Mouse (Mus musculus): ENCODE results near the gene Tmem161a. TPM values are rescaled to one million over a fixed set of nuclear protein-coding genes. Genes with fewer than 3 reads are reported as not detected.
A peak's percentile ranks its signal among the peaks of the same experiment; 100 is the strongest.

The Tmem161a gene
- polyA plus RNA-seq, 1 experiment from 2014 or later, result 67.7 TPM

DNA sequence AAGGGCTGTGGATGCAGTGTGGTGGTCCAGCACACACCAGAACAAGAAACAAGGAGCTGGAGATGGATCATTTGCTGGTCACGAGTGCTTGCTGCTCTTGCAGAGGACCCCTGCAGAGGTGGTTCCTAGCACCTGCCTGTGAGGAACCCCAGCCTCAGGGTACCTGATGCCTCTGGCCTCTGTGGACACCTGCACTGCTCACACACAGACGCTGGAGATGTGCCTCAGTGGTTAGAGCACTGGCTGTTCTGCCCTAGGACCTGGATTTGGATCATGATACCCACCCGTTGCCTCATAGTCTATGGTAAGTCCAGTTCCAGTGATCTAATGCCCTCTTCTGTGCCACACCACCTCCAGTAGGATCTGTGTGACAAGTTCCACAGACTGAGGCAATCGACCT lies 35.6 kb upstream of the Tmem161a start:
- ATAC-seq, result no peak
- Histone ChIP-seq H3K4me3 (replicated peaks; ENCODE audit: low read length) (no peak overlapping the region), H3K27me3 (replicated peaks; ENCODE audit: control insufficient read depth, insufficient read depth, low read length) (no peaks in the 10 kb centered on the region), H3K9me3 (ENCODE audit: control insufficient read depth, low read length) (no peaks in the 10 kb centered on the region), H3K27ac (ENCODE audit: low read length) (no peak overlapping the region), H3K4me2 (ENCODE audit: low read length) (no peak overlapping the region), H3K4me1 (replicated peaks; ENCODE audit: control insufficient read depth, insufficient read depth, low read length) (peaks cover 28% of the 10 kb centered on the region), H3K9ac (replicated peaks; ENCODE audit: low read depth, low read length) (no peak overlapping the region), H3K36me3 (ENCODE audit: control insufficient read depth, insufficient read depth) (peaks cover 15% of the 10 kb centered on the region)
- 89% methylated on average over 4 of the region's 4 CpGs for WGBS

GRCm38 (mm10) chr8:70137890-70138289 lies 34.3 kb upstream of the Tmem161a start:
- Histone ChIP-seq H3K9me3 (ENCODE audit: control insufficient read depth, low read length) (no peaks in the 10 kb centered on the region), H3K4me1 (replicated peaks; ENCODE audit: control insufficient read depth, insufficient read depth, low read length) (peaks cover 21% of the 10 kb centered on the region), H3K36me3 (ENCODE audit: control insufficient read depth, insufficient read depth) (peaks cover 16% of the 10 kb centered on the region), H3K27ac (ENCODE audit: low read length) (no peak overlapping the region), H3K27me3 (replicated peaks; ENCODE audit: control insufficient read depth, insufficient read depth, low read length) (no peaks in the 10 kb centered on the region), H3K4me2 (ENCODE audit: low read length) (peak overlapping the region; percentile 65; the same call in 1 of the 2 replicates), H3K9ac (replicated peaks; ENCODE audit: low read depth, low read length) (no peak overlapping the region; the same call in 1 of the 2 replicates), H3K4me3 (replicated peaks; ENCODE audit: low read length) (no peak overlapping the region)
- ATAC-seq, result no peak
- 80% methylated on average over 4 of the region's 4 CpGs for WGBS

DNA sequence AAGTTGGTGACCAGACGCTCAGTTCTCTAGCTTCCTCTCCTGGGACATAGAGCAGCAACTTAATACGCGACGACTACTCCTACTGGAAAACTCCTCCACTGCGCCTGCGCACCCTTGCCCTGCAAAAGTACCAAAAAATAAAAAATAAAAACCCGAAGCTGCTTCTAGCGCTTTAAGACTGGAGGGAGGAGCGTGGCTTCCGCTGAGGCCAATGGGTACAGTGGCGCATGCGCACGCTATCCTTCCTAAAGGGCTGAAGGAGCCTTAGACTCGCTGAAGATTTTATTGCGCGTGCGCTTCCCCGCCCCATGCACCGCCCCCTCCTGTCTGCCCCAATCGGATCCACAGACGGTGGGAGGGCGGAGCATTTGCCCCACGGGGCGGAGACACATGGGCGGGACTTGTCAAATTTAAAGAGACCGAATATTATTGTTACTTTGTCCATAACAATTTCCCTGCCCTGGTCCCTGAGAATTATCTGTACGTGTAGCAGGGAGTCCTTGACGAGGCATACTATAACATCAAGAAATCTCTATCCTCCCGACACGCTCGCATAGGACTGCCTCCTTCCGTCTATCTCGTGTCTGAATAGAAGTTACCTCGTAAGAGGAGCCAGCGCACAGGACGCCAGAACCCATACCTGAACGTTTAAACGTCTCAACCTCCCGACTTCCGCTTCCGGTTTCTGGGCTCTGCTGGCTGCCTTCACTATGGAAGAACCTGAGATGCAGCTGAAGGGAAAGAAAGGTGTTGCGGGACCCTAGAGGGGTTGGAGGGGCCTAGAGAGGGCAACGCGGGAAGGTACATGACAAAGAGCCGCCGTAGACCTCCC lies 32.9 kb upstream of the Tmem161a start, which contains the start of the genes Rfxank, Borcs8 and Mef2b:
TSS of gene Rfxank (minus strand) at position 129 of the 832 bp plus-strand sequence.
TSS of gene Borcs8 (plus strand) at position 474 of the 832 bp plus-strand sequence.
TSS of gene Mef2b (plus strand) at position 686 of the 832 bp plus-strand sequence.
- Histone ChIP-seq H3K27ac (ENCODE audit: low read length) (peak within 1 kb of the TSS; percentile 92), H3K9me3 (ENCODE audit: control insufficient read depth, low read length) (no peaks in the 10 kb centered on the region), H3K4me2 (ENCODE audit: low read length) (peak within 1 kb of the TSS; percentile 95), H3K36me3 (ENCODE audit: control insufficient read depth, insufficient read depth) (peaks cover 16% of the 10 kb centered on the region), H3K4me1 (replicated peaks; ENCODE audit: control insufficient read depth, insufficient read depth, low read length) (peaks cover 21% of the 10 kb centered on the region), H3K27me3 (replicated peaks; ENCODE audit: control insufficient read depth, insufficient read depth, low read length) (no peaks in the 10 kb centered on the region), H3K4me3 (replicated peaks; ENCODE audit: low read length) (peak within 1 kb of the TSS; percentile 95), H3K9ac (replicated peaks; ENCODE audit: low read depth, low read length) (peak within 1 kb of the TSS; percentile 93)
- ATAC-seq, result peak; percentile 97
- WGBS, result under 1% methylated on average over 46 of the region's 46 CpGs

- peaks cover 15% of the 10 kb centered on the region for H3K36me3 ChIP-seq (ENCODE audit: control insufficient read depth, insufficient read depth)
These were observed 32.2 kb upstream of the Tmem161a start for GRCm38 (mm10) chr8:70139981-70140380.

GRCm38 (mm10) chr8:70147678-70148607 lies 24.2 kb upstream of the Tmem161a start:
- WGBS, result 87% methylated on average over 7 of the region's 7 CpGs
- Histone ChIP-seq H3K4me3 (replicated peaks; ENCODE audit: low read length) (no peak overlapping the region), H3K4me2 (ENCODE audit: low read length) (no peak overlapping the region), H3K27me3 (replicated peaks; ENCODE audit: control insufficient read depth, insufficient read depth, low read length) (no peaks in the 10 kb centered on the region), H3K9me3 (ENCODE audit: control insufficient read depth, low read length) (no peaks in the 10 kb centered on the region), H3K4me1 (replicated peaks; ENCODE audit: control insufficient read depth, insufficient read depth, low read length) (peaks cover 4% of the 10 kb centered on the region), H3K36me3 (ENCODE audit: control insufficient read depth, insufficient read depth) (peaks cover 16% of the 10 kb centered on the region), H3K9ac (replicated peaks; ENCODE audit: low read depth, low read length) (no peak overlapping the region), H3K27ac (ENCODE audit: low read length) (no peak overlapping the region)
- no peak for ATAC-seq

More at GRCm38 (mm10) chr8:70139981-70140380, 32.2 kb upstream of the Tmem161a start:
- Histone ChIP-seq H3K4me1 (replicated peaks; ENCODE audit: control insufficient read depth, insufficient read depth, low read length) (peaks cover 21% of the 10 kb centered on the region), H3K9ac (replicated peaks; ENCODE audit: low read depth, low read length) (peak overlapping the region; percentile 93), H3K27me3 (replicated peaks; ENCODE audit: control insufficient read depth, insufficient read depth, low read length) (no peaks in the 10 kb centered on the region), H3K27ac (ENCODE audit: low read length) (peak overlapping the region; percentile 92), H3K4me2 (ENCODE audit: low read length) (peak overlapping the region; percentile 95), H3K4me3 (replicated peaks; ENCODE audit: low read length) (peak overlapping the region; percentile 95), H3K9me3 (ENCODE audit: control insufficient read depth, low read length) (no peaks in the 10 kb centered on the region)
- 12% methylated on average over 9 of the region's 9 CpGs for WGBS
- no peak for ATAC-seq

GRCm38 (mm10) chr8:70150158-70150557 lies 22.0 kb upstream of the Tmem161a start:
- Histone ChIP-seq H3K9ac (replicated peaks; ENCODE audit: low read depth, low read length) (no peak overlapping the region), H3K36me3 (ENCODE audit: control insufficient read depth, insufficient read depth) (peaks cover 6% of the 10 kb centered on the region), H3K4me3 (replicated peaks; ENCODE audit: low read length) (no peak overlapping the region), H3K4me2 (ENCODE audit: low read length) (no peak overlapping the region), H3K9me3 (ENCODE audit: control insufficient read depth, low read length) (no peaks in the 10 kb centered on the region), H3K27ac (ENCODE audit: low read length) (no peak overlapping the region), H3K4me1 (replicated peaks; ENCODE audit: control insufficient read depth, insufficient read depth, low read length) (peaks cover 4% of the 10 kb centered on the region), H3K27me3 (replicated peaks; ENCODE audit: control insufficient read depth, insufficient read depth, low read length) (no peaks in the 10 kb centered on the region)
- ATAC-seq, result no peak
- 20% methylated on average over 13 of the region's 13 CpGs for WGBS

- peaks cover 4% of the 10 kb centered on the region for H3K4me1 ChIP-seq (replicated peaks; ENCODE audit: control insufficient read depth, insufficient read depth, low read length)
- H3K36me3 ChIP-seq (ENCODE audit: control insufficient read depth, insufficient read depth), result no peaks in the 10 kb centered on the region
- WGBS, result 14% methylated on average over 22 of the region's 22 CpGs
- no peak overlapping the region for H3K4me3 ChIP-seq (replicated peaks; ENCODE audit: low read length)
- ATAC-seq, result peak; percentile 97
- H3K27me3 ChIP-seq (replicated peaks; ENCODE audit: control insufficient read depth, insufficient read depth, low read length), result no peaks in the 10 kb centered on the region
- H3K9ac ChIP-seq (replicated peaks; ENCODE audit: low read depth, low read length), result no peak overlapping the region
- H3K9me3 ChIP-seq (ENCODE audit: control insufficient read depth, low read length), result no peaks in the 10 kb centered on the region
- no peak overlapping the region for H3K27ac ChIP-seq (ENCODE audit: low read length)
- peak overlapping the region; percentile 34 for H3K4me2 ChIP-seq (ENCODE audit: low read length)
These were observed 19.5 kb upstream of the Tmem161a start for GRCm38 (mm10) chr8:70152537-70153257.

DNA sequence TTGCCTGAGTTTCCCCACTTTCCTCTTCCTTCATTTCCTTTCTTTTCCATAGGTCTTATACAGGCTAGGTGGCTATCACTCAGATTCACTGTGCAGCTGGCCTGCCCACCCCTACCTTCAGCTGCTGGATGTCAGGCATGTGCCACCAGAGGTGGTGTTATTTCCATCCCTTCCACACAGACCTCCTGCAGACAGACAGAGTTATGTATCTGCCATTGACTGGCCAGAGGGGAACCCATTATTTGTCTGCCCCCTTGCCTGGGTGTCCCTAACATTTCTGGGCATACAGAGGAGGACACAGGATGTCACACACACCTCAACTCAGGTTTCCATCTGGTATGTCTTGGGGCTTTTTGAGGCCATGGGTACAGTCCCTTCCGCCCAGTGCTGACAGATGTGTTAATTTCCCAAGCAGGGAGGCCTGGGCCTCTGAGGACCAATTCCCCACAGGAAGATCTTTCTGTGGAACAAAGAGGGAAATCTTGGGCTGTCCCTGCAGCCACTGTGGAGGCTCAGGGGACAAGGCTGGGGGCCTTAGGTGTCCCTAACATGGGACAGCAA lies 14.8 kb upstream of the Tmem161a start:
- Histone ChIP-seq H3K9ac (replicated peaks; ENCODE audit: low read depth, low read length) (no peak overlapping the region), H3K27ac (ENCODE audit: low read length) (no peak overlapping the region), H3K4me1 (replicated peaks; ENCODE audit: control insufficient read depth, insufficient read depth, low read length) (peaks cover 7% of the 10 kb centered on the region), H3K36me3 (ENCODE audit: control insufficient read depth, insufficient read depth) (no peaks in the 10 kb centered on the region), H3K27me3 (replicated peaks; ENCODE audit: control insufficient read depth, insufficient read depth, low read length) (no peaks in the 10 kb centered on the region), H3K4me2 (ENCODE audit: low read length) (no peak overlapping the region), H3K9me3 (ENCODE audit: control insufficient read depth, low read length) (no peaks in the 10 kb centered on the region), H3K4me3 (replicated peaks; ENCODE audit: low read length) (no peak overlapping the region)
- ATAC-seq, result no peak
- WGBS, result 95% methylated on average over 1 of the region's 1 CpGs

Measured in forebrain, embryonic 16.5 days (tissue).